Mouse (Mus musculus): ENCODE data around the gene Uqcc1.
A peak's percentile ranks its signal among the peaks of the same experiment; 100 is the strongest.

DNA sequence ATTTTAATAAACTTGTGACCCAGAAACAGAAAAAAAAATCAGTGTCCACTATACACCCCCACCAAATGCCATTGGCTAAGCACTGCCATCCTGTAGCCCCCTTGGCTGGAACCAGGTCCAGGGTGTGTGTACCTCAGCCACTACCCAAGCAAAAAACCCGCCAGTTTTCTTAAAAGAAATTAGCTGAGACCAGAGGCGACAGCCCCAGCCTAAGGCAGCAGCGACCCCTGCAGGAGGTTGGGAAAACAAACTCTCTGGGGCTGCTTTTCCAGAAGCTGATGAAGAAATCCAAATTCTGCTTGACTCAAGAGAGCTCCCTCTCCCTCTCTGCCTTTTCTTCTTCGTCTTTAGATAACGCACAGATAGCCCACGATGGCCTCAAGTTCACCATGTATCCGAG, 16.0 kb upstream of the Uqcc1 start:
- TF ChIP-seq CTCF (IDR thresholded peaks at IDR 0.05; ENCODE audit: extremely low read depth, insufficient read length, insufficient replicate concordance, low read depth, low read length) = peak; percentile 88
- TF ChIP-seq POLR2A (IDR thresholded peaks at IDR 0.05; ENCODE audit: low read depth, low read length) = no peak

Data from small intestine, adult 2 months (tissue).